Mouse (Mus musculus) lung, postnatal 25 days (tissue): ENCODE results near the gene B3gnt3.
"Not testable (repeated sequence)": the region's sequence is repeated elsewhere in the genome, so short reads cannot be mapped to it uniquely, and the experiment has no call there.

Experiments
- DNase-seq: peaks from one replicate; pipeline ENCODE4 v3.0.0; 2022; ENCODE audit warnings: low spot score

The B3gnt3 gene

DNA sequence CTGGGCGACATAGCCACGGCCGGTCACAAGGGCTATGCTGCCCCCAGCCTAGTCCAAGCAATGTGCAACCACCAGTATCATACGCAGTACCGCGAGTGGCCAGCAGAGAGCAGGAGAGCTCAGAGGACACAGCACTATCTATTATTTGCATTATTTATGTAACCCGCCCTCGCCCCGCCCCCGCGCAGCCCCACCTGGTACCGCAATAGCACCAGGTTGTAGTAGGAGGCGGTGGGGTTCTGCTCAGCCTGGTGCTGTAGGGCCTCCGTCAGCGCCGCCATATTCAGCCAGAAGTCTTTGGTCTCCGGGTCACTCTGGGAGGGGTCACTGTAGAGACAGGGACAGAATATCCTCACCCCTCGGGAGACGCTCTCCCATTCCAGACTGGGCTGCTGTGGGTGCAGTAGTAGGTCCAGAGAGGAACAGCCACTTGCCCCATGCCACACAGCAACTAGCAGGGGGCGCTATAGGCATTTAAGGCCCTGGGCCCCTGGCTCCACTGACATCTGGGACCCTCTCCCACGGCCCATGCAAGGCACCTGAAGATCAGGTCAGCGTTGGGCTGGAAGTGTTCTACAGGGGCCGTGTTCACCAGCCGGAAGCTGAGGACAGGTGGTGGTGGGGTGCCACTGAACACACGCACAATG lies 8.3 kb upstream of the B3gnt3 start:
- DNase-seq: peak; percentile 79

DNA sequence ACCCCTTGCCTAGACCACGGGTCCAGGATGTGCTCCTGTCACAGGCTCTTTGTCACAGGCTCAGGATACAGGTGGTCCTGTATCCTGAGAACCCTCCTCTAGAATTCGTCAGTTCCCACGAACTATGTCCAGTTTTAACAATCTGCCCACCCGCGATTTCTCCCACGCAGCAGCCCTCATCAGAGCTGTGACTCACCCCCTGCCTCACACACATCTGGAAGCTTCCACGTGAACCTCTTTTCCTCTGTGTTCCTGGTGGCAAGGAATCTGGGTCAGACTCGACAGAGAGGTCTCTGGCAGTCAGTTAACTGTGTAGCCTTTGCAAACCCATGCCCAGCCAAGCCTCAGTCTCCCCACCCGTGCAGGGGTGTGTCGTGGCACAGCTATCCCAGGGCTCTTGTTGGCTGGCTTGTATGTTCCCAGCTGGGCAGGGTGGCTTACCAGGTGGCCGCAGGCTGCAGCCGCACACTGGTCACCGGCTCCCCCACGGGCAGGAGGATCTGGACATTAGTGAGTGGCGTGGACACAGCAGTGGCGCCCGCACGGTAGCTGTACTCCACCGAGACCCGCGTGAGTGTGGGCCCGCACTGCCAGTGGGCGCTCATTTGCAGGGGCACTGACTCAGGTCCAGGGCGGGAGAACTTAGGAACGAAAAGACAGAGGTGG lies 7.7 kb upstream of the B3gnt3 start:
- no peak for DNase-seq

DNA sequence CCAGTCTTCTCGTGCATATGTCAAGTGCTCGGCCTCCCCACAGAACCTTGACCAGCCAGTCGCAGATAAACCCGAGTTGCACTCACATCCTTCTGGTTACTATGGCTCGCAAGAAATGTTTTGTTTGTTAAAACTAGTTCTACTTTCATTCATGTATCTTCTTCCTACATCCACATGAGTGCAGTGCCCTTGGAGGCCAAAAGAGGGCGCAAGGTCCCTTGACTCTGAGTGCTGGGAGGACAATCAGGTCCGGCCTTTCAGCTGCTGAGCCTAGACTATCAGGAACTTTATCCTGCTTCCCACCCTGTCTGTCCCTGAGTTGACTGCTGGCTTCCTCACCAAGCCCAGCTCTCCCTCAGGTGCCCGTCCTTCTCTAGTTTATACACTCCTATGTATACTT lies 6.3 kb upstream of the B3gnt3 start:
- peak; percentile 31 for DNase-seq

DNA sequence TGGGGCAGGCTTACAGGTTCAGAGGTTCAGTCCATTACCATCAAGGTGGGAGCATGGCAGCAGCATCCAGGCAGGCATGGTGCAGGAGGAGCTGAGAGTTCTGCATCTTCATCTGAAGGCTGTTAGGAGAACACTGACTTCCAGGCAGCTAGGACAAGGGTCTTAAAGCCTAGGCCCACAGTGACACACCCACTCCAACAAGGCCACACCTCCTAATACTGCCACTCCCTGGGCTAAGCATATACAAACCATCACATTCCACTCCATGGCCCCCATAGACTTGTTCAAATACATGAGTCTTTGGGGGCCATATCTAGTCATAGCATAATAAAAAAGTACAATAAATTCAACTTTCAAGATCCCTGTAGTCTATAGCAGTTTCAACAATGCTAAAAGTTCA lies 1.8 kb upstream of the B3gnt3 start:
- not testable (repeated sequence) for DNase-seq

DNA sequence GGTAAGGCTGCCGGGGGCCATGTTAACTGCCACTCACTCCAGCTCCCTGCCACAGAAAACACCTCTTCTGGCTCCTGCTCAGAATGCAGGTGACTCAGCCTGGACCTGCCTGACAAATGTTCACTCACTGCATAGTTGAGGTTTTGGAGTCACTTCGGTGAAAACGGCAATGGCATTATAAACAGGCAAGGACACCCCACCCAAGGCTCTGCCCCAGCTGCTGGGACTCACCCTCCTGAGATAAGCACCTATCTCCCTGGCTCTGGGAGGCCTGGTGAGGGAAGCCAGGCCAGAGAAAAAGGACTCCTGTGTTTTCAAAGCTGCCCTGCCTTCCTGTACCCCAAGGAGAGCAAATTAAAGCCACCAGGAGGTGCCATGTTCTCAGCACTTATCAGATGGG lies 1.3 kb upstream of the B3gnt3 start:
- no peak for DNase-seq

DNA sequence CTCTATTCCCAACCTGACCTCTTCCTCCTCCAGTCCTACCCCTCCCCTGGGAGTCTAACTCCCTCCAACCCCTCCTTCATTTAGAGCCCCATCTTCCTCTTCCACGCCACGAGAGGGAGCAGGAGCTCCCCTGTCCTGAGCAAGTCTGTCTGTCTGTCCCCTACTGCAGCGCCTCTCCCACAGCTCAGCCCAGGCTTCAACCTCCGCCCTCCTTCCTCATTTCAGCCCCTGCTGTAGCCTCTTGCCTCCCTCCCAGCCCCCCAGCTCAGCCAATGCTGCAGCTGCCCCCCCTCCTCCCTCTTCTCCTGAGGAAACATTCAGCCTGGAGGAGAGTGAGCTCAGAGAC lies 471 bp upstream of the B3gnt3 start:
- no peak for DNase-seq

DNA sequence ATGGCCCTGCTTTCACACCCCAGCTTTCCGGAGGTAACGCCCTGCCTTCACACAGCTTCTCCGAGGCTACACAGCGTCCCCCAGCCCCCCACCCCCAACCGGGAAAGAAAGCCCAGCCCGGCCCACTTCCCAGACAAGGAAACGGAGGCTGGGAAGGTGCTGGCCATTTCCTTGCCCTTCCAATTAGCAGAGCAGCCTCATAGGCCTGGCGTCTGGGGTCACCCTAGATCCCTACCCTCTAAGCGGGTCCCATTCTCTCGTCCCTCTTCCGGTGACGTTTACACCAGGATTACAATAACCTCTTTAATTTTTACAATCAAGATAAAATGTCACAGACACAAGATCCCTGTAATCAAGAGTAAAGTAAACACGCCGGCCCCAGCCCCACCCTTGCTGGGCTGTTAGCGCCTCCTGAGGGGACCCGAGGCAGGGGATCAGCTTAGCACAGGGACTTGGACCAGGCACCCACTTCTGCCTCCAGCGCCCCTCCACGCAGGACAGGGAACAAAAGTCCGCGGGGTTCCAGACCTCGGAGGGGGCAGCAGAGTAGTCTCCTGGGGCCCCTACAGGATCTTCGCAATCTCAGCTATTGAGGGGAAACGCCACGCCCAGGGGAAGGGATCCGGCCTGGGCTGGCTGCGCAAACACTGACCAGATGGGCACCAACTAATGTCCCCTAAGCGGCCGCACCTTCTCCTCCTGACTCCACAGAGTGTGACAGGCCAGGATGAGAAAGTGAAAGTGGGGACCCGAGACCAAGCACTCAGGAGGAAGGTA lies 908 bp downstream of the B3gnt3 start:
- DNase-seq: peak; percentile 45

DNA sequence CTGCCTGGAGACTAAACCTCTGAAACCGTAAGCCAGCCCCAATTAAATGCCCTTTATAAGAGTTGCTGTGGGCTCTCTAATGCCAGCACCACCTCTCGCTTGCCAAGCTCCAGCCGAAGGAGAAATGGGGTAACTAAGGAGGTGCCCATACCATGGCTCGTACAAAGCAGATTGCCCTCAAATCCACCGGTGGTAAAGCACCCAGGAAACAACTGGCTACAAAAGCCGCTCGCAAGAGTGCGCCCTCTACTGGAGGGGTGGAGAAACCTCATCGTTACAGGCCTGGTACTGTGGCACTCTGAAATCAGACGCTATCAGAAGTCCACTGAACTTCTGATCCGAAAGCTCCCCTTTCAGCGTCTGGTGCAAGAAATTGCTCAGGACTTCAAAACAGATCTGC lies 6.1 kb downstream of the B3gnt3 start:
- DNase-seq: not testable (repeated sequence)

DNA sequence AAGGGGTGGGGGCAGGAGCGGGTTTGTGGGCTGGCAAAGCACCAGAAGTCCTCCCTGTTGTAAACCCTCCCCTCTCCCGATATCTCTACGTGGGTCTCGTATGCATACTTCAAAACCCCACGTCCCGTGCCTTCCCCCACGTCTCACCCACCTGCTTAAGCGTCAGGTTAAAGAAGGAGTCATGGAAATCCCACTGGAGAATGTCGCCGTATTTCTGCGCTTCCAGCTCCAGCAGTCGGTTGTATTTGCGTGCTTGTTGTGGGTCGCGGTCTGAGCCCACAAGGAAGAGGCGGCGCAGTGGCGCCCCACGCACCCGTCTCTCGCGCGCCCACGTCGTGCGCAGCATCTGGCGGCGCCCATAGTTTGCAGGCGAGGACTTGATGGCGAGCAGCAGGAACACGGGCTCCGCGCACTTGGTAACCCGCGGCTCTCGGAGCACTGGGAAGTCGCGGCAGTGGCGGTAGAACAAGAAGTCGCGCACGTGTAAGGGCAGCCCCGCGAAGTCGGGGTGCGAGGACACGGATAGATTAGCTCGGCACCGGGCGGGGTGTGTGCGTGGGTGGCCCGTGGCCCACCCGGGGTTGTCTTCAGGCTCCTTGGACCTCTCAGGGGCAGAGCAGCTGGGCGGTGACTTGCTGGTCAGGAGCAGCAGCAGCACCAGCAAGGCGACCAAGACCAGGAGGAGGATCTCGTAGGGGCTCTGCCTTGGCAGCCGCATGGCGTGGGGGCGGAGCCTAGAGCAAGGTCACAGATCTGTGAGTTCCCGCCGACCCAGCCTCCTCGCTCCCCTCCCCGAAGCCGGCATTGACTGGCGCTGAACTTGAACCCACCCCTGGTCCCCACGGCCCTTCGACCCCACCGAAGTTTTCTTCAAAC lies 8.2 kb downstream of the B3gnt3 start:
- DNase-seq: no peak

DNA sequence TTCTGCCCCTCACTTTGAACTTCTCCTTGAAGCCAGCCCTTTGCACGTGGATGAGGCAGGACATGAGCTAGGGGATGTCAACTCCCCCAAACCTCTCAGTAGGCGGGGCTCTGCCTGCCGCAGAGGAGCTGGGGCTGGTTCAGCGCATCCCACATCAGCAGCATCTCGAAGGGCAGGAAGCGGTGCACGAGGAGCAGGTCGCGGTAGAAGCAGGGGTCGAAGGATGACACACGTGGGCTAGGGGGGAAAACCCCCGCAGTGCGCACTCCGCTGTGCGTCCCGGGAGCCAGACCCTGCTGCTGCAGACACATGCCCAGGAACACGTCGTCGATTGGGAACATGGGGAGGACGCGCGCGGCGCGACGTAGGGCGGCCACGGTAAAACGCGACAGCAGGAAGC lies 9.1 kb downstream of the B3gnt3 start:
- no peak for DNase-seq

DNA sequence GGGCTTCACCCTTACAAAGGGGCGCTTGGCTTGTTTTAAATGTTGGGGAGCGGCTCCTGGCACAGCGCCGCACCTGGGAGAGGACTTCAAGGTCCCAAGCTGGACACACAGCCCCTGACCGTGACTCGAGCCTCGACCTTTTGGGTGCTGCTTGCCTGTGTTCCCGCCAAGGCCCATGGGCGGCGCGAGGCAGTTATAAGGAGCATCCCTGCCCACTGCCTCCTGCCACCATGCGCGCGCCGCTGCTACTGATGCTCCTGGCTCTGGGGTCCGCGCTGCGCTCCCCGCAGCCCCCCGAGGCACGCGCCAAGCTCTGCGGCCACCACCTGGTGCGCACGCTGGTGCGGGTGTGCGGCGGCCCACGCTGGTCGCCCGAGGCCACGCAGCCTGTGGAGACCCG lies 12.6 kb downstream of the B3gnt3 start, which contains the start of gene Insl3:
TSS of gene Insl3 (plus strand) at position 187 of the 400 bp plus-strand sequence.
- DNase-seq: no peak

DNA sequence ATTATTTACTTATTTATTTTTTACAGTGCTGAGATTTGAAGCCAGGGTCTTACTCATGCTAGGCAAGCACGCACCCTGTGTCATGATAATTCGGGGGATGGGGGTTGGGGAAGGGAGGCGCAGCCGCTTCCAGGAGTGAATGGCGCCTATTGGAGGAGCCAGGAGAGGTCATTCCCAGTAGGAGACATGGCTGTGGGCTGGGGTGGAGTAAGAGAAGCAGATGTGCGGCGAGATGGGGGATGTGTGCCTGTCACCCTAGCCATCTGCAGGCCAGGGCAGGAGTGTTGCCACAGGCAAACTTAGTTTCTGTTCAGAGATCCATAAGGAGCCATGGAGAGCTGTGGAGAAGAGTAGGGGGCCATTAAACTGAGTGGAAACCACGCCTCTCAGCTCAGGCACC lies 14.0 kb downstream of the B3gnt3 start:
- DNase-seq: no peak

DNA sequence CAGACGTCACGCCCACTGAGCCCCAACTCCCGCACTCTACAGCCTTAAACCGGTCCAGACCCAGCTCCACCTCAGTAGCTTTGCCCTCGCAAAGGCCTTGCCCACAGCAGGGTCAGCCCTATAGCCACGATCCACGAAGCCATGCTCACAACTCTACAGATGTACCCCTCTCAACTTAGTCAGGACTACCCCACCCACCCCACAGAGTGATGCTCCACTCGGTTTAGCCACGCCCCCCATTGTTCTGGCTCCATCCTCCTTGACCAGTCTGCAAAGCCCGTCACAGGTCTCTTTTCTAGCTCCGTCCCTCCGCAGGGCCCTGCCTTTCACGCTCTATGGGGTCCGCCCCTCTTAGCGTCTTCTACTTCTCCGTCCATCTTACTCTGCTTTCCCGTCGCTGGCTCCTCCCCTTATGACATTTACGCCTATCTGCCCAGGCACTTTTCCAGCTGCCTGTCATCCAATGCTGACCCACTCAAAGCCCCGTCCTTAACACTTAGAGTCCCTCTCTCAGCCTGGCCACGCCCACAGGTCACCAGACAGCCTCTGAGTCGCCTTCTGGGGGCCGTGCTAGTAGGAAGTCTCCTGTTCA lies 15.3 kb downstream of the B3gnt3 start:
- no peak for DNase-seq

DNA sequence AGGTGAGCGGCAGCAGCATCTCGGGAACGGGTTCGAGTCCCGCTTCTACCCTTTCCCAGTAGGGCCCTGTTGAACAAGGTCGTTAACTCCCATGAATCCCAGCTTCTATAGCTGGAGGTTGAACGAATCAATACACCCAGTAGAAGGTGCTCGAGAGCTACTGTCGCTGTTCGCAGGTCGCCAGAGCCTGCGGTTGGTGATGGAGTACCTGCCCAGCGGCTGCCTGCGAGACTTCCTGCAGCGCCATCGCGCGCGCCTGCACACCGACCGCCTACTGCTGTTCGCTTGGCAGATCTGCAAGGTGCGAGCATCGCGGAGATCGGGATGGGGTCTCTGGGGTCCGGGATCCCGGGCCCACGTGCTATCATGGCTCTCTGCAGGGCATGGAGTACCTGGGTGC lies 16.0 kb downstream of the B3gnt3 start:
- no peak for DNase-seq

DNA sequence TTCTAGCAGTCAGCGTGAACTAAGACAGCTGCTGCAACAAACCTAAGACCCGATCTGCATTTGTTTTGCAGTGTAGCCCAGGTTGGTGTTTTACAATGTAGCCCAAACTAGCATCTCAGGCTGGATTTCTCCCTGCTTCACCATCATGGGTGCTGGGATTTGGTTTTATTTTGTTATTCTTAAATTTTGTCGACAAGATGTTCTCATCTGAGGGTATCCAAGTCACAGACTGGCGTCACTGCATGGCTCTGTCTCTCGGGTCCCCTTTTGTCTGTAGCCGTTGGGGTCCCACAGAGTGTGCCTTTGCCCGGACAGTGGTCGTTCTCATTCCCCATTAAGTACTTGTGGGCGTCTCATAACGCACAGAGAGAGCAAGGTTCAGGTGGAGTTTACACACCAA lies 16.9 kb downstream of the B3gnt3 start:
- no peak for DNase-seq

DNA sequence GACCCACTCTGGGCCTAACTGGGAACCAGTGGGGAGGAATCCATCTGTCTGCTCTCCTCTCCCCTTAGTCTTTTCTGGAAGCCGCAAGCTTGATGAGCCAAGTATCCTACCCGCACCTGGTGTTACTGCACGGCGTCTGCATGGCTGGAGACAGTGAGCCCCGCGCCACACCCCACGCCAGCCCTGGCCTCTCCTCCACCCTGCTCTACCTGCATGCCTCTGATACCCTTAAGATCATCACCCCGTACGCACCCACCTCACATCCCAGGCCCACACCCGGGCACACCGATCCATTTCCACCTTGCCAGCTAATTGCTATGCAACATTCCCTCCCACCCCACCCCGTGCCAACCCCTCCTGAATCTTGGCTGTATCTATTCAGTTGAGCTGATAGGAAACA lies 18.8 kb downstream of the B3gnt3 start:
- DNase-seq: no peak

DNA sequence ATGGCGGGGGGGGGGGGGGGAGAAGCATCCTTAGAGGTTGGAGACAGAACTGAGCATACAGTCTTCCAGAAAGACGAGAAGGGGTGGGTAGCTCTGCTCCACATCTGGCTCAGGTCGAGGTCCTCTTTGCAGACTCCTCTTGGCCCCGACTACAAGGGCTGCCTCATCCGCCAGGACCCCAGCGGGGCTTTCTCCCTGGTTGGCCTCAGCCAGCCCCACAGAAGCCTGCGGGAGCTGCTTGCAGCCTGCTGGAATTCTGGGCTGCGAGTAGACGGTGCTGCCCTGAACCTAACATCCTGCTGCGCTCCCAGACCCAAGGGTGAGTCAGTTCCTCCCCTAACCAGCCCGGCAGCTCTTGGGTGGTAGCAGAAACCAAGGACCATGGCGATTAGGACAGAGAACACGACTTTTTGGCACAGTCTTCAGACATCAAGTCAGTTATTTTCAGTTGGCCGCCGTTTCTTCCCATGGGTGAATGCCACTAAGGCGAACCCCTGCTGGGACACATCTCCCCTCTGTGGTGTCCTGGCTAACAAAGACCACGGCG lies 20.1 kb downstream of the B3gnt3 start:
- DNase-seq: no peak

DNA sequence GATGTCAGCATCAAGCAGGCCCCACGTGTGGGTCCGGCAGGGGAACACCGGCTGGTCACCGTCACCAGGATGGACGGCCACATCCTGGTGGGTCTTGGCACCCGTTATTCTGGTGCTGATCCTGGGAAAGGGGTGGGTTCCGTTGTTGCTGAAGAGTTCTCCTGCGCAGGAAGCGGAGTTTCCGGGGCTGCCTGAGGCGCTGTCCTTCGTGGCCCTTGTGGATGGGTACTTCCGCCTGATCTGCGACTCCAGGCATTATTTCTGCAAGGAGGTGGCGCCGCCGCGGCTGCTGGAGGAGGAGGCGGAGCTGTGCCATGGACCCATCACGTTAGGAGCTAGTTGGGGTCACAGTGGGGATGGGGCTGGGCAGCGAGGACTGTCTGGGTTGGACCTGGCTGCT lies 21.1 kb downstream of the B3gnt3 start:
- no peak for DNase-seq

DNA sequence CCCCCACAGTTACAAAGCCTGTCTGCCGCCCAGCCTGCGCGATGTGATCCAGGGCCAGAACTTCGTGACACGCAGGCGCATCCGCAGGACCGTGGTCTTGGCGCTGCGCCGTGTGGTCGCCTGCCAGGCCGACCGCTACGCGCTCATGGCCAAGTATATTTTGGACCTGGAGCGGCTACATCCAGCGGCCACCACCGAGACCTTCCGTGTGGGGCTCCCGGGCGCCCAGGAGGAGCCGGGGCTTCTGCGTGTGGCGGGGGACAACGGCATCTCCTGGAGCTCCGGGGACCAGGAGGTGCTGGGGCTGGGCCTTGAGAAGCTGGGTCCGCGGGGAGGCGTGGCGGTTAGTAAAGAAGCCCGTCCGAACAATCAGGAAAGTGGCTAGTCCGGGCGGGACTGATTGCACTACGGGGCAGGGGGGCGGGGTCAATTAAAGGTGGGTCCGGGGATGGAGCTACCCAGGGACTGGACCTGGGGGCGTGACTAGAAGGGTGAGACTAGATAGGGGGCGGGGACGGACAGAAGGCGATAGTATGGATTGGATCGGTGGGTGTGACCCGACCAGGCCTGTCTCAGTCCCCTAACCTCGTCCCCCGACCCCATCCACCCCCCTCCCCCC lies 21.9 kb downstream of the B3gnt3 start:
- no peak for DNase-seq

DNA sequence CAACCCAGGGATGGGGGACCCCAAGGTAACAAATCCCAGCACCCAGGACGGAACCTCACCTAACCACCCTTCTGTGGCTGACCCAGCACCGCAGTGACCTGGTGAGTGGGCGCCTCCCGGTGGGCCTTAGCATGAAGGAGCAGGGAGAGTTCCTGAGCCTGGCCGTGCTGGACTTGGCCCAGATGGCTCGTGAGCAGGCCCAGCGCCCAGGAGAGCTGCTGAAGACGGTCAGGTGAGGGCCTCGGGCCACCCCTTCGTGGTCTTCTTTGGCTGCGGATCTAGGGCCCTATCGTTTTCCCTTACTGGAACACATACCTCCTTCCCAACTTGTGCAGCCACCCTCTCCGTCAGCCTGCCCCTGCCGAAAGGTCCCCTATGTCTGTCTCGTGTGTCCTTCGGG lies 22.5 kb downstream of the B3gnt3 start:
- no peak for DNase-seq

DNA sequence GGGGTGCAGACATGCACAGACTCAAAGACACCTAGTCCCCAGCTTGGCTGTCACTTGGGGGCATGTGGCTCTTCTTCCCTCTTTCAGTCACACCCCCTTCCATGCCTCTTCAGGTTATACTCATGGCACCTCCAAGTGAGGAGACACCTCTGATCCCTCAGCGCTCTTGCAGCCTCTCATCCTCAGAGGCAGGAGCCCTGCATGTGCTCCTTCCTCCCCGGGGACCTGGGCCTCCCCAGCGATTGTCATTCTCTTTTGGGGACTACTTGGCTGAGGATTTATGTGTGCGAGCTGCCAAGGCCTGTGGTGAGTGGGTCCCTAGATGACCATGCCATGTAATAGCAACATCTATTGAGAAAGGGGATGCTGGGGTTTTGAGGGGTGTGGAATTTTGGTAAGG lies 23.4 kb downstream of the B3gnt3 start:
- DNase-seq: no peak
